Mouse (Mus musculus): Measurements from ENCODE around the gene Mpp5.

DNA sequence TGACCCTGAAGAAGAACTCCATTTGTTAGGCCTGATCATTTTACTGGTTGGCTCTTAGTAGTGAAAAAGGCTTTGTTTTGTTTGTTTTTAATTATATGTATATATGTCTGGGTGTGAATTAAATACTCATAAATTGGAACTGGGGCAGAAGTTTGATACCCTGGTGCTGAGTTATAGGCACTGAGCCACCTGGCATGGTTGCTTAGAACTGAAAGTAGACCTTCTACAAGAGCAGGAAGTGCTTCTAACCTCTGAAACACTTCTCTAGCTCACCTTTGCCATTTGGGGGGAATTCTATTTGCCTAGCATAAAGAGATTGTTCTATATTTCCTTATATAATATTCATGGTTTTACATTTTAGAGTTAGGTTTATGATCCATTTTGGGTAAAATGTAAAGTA lies 13.3 kb downstream of the Mpp5 start:
- TF ChIP-seq CTCF (IDR thresholded peaks at IDR 0.05; ENCODE audit: insufficient read depth, low read depth, low read length) (no peak), POLR2A (IDR thresholded peaks at IDR 0.05; ENCODE audit: insufficient read depth, low read depth, low read length) (no peak)

Measured in olfactory bulb, adult 2 months (tissue).